Mouse (Mus musculus) embryonic facial prominence, embryonic 12.5 days (tissue): ENCODE measurements around the gene Ranbp2. TPM values are rescaled to one million over a fixed set of nuclear protein-coding genes. Genes with fewer than 3 reads are reported as not detected.

ENCODE experiments used
- ATAC-seq: fragments of 200-750 bp; cut with Nextera tagmentation; 2 replicates; pipeline ENCODE4 v1.8.0; 2017; ENCODE audit not compliant: insufficient number of reproducible peaks, insufficient read depth, low FRiP score, low TSS enrichment
- H3K27ac ChIP-seq: fragments of 300-500 bp; sonication (generic); 2 replicates; pipeline ENCODE4 v1.5.1; 2016; ENCODE audit warnings: mild to moderate bottlenecking
- H3K27me3 ChIP-seq: fragments of 300-500 bp; sonication (generic); 2 replicates; pipeline ENCODE4 v1.6.1; 2016; ENCODE audit warnings: mild to moderate bottlenecking, moderate library complexity
- H3K36me3 ChIP-seq: fragments of 300-500 bp; sonication (generic); 2 replicates; pipeline ENCODE4 v1.6.1; 2016; ENCODE audit warnings: mild to moderate bottlenecking
- H3K4me1 ChIP-seq: fragments of 300-500 bp; sonication (generic); 2 replicates; pipeline ENCODE4 v1.6.1; 2016
- H3K4me2 ChIP-seq: fragments of 300-500 bp; sonication (generic); replicated peaks from 2 replicates; pipeline ENCODE4 v1.6.1; 2016; ENCODE audit warnings: mild to moderate bottlenecking, moderate library complexity
- H3K4me3 ChIP-seq: fragments of 300-500 bp; sonication (generic); 2 replicates; pipeline ENCODE4 v1.5.1; 2016; ENCODE audit warnings: mild to moderate bottlenecking
- H3K9ac ChIP-seq: fragments of 300-500 bp; sonication (generic); 2 replicates; pipeline ENCODE4 v1.6.1; 2016; ENCODE audit warnings: mild to moderate bottlenecking, moderate library complexity
- H3K9me3 ChIP-seq: fragments of 300-500 bp; sonication (generic); 2 replicates; pipeline ENCODE4 v1.6.1; 2016; ENCODE audit warnings: mild to moderate bottlenecking, moderate library complexity
- WGBS: fragments of 180-500 bp; shearing (Covaris S2); methylation state at CpG from one replicate; pipeline ENCODE4 v1.1.7; 2016; 5-methylcytosine and 5-hydroxymethylcytosine counted together
- polyA plus RNA-seq: library from polyadenylated mRNA; unstranded; fragments of >200 nt; fragmentation: Nextera tagmentation; extraction: Ambion mirVana; gene quantifications from 2 replicates; pipeline ENCODE4 v1.2.1, GENCODE M21; 2016

Gene Ranbp2
- polyA plus RNA-seq, 1 experiment from 2014 or later = 28.6 TPM

- WGBS = 23% methylated on average over 9 of the region's 9 CpGs
- peak overlapping the region; percentile 57 for H3K9ac ChIP-seq
- peak overlapping the region; percentile 80 for H3K27ac ChIP-seq
- H3K4me2 ChIP-seq = peak overlapping the region; percentile 63
- H3K36me3 ChIP-seq = no peaks in the 10 kb centered on the region
- peak overlapping the region; percentile 98 for H3K4me3 ChIP-seq
- H3K9me3 ChIP-seq = no peaks in the 10 kb centered on the region
- no peaks in the 10 kb centered on the region for H3K27me3 ChIP-seq
- peaks cover 6% of the 10 kb centered on the region; the same call in 1 of the 2 replicates for H3K4me1 ChIP-seq
- no peak for ATAC-seq
Observed at GRCm38 (mm10) chr10:58445850-58446249, 870 bp upstream of the Ranbp2 start.

- WGBS = under 1% methylated on average over 32 of the region's 32 CpGs
- Histone ChIP-seq H3K27me3 (no peaks in the 10 kb centered on the region), H3K4me1 (peaks cover 6% of the 10 kb centered on the region; the same call in 1 of the 2 replicates), H3K9me3 (no peaks in the 10 kb centered on the region), H3K9ac (peak overlapping the region; percentile 98), H3K36me3 (0 out of 2 replicates have a peak, but pooled peaks cover 2% of the 10 kb centered on the region), H3K27ac (peak overlapping the region; percentile 94), H3K4me3 (peak overlapping the region; percentile 98), H3K4me2 (peak overlapping the region; percentile 62)
- peak; percentile 49; the same call in 1 of the 2 replicates for ATAC-seq
Observed at GRCm38 (mm10) chr10:58447280-58447781, 611 bp downstream of the Ranbp2 start.

- Histone ChIP-seq H3K4me2 (no peak overlapping the region), H3K9me3 (no peaks in the 10 kb centered on the region), H3K36me3 (peaks cover 22% of the 10 kb centered on the region), H3K27me3 (no peaks in the 10 kb centered on the region), H3K9ac (no peak overlapping the region), H3K4me3 (no peak overlapping the region), H3K27ac (no peak overlapping the region), H3K4me1 (no peaks in the 10 kb centered on the region)
- no peak for ATAC-seq
Observed at GRCm38 (mm10) chr10:58451575-58451974, 4.9 kb downstream of the Ranbp2 start.

GRCm38 (mm10) chr10:58452185-58452584 lies 5.5 kb downstream of the Ranbp2 start:
- Histone ChIP-seq H3K4me2 (no peak overlapping the region), H3K4me3 (no peak overlapping the region), H3K9ac (no peak overlapping the region), H3K27me3 (no peaks in the 10 kb centered on the region), H3K9me3 (no peaks in the 10 kb centered on the region), H3K27ac (no peak overlapping the region), H3K4me1 (no peaks in the 10 kb centered on the region), H3K36me3 (peaks cover 22% of the 10 kb centered on the region)
- 89% methylated on average over 1 of the region's 1 CpGs for WGBS
- ATAC-seq = no peak

GRCm38 (mm10) chr10:58459896-58460295 lies 13.2 kb downstream of the Ranbp2 start:
- ATAC-seq = no peak
- H3K4me1 ChIP-seq = no peaks in the 10 kb centered on the region
- H3K27ac ChIP-seq = no peak overlapping the region
- peaks cover 37% of the 10 kb centered on the region for H3K36me3 ChIP-seq
- no peak overlapping the region for H3K9ac ChIP-seq
- H3K9me3 ChIP-seq = no peaks in the 10 kb centered on the region
- no peak overlapping the region for H3K4me2 ChIP-seq
- no peak overlapping the region for H3K4me3 ChIP-seq
- 93% methylated on average over 1 of the region's 1 CpGs for WGBS
- no peaks in the 10 kb centered on the region for H3K27me3 ChIP-seq

- H3K9ac ChIP-seq = no peak overlapping the region
- WGBS = 89% methylated on average over 5 of the region's 5 CpGs
- H3K27ac ChIP-seq = no peak overlapping the region
- H3K27me3 ChIP-seq = no peaks in the 10 kb centered on the region
- H3K4me1 ChIP-seq = no peaks in the 10 kb centered on the region
- H3K4me2 ChIP-seq = no peak overlapping the region
- no peak for ATAC-seq
- no peak overlapping the region for H3K4me3 ChIP-seq
- H3K9me3 ChIP-seq = no peaks in the 10 kb centered on the region
- H3K36me3 ChIP-seq = peaks cover 51% of the 10 kb centered on the region
Observed at GRCm38 (mm10) chr10:58477086-58477755, 30.5 kb downstream of the Ranbp2 start.

- H3K9ac ChIP-seq = no peak overlapping the region
- H3K27me3 ChIP-seq = no peaks in the 10 kb centered on the region
- no peaks in the 10 kb centered on the region for H3K4me1 ChIP-seq
- no peak overlapping the region for H3K4me2 ChIP-seq
- H3K36me3 ChIP-seq = peaks cover 54% of the 10 kb centered on the region
- H3K9me3 ChIP-seq = no peaks in the 10 kb centered on the region
- WGBS = 95% methylated on average over 2 of the region's 2 CpGs
- H3K4me3 ChIP-seq = no peak overlapping the region
- no peak for ATAC-seq
- no peak overlapping the region for H3K27ac ChIP-seq
Observed at GRCm38 (mm10) chr10:58478071-58478578, 31.4 kb downstream of the Ranbp2 start.

GRCm38 (mm10) chr10:58479954-58480490 lies 33.3 kb downstream of the Ranbp2 start:
- 88% methylated on average over 4 of the region's 4 CpGs for WGBS
- Histone ChIP-seq H3K27ac (no peak overlapping the region), H3K4me1 (no peaks in the 10 kb centered on the region), H3K9me3 (no peaks in the 10 kb centered on the region), H3K9ac (no peak overlapping the region), H3K4me3 (no peak overlapping the region), H3K4me2 (no peak overlapping the region), H3K27me3 (no peaks in the 10 kb centered on the region), H3K36me3 (peaks cover 63% of the 10 kb centered on the region)
- no peak for ATAC-seq

GRCm38 (mm10) chr10:58491031-58491430 lies 44.3 kb downstream of the Ranbp2 start:
- Histone ChIP-seq H3K4me2 (no peak overlapping the region), H3K9ac (no peak overlapping the region), H3K9me3 (no peaks in the 10 kb centered on the region), H3K4me3 (no peak overlapping the region), H3K27me3 (no peaks in the 10 kb centered on the region), H3K27ac (no peak overlapping the region), H3K36me3 (peaks cover 46% of the 10 kb centered on the region), H3K4me1 (no peaks in the 10 kb centered on the region)
- 97% methylated on average over 5 of the region's 5 CpGs for WGBS
- ATAC-seq = no peak

- ATAC-seq = no peak
- H3K36me3 ChIP-seq = peaks cover 37% of the 10 kb centered on the region
- 90% methylated on average over 2 of the region's 2 CpGs for WGBS
- H3K9ac ChIP-seq = no peak overlapping the region
- no peak overlapping the region for H3K4me3 ChIP-seq
- H3K9me3 ChIP-seq = no peaks in the 10 kb centered on the region
- H3K4me1 ChIP-seq = 0 out of 2 replicates have a peak, but pooled peaks cover 3% of the 10 kb centered on the region
- H3K27me3 ChIP-seq = no peaks in the 10 kb centered on the region
- H3K4me2 ChIP-seq = no peak overlapping the region
- H3K27ac ChIP-seq = no peak overlapping the region
Observed at GRCm38 (mm10) chr10:58495637-58496036, 48.9 kb downstream of the Ranbp2 start.

- H3K4me1 ChIP-seq = 0 out of 2 replicates have a peak, but pooled peaks cover 3% of the 10 kb centered on the region
- H3K27me3 ChIP-seq = no peaks in the 10 kb centered on the region
- peaks cover 27% of the 10 kb centered on the region for H3K36me3 ChIP-seq
- no peak for ATAC-seq
- no peak overlapping the region for H3K9ac ChIP-seq
- 0 out of 2 replicates have a peak overlapping the region, but pooled peaks have one; percentile 70 for H3K4me3 ChIP-seq
- peak overlapping the region; percentile 55 for H3K4me2 ChIP-seq
- no peaks in the 10 kb centered on the region for H3K9me3 ChIP-seq
- H3K27ac ChIP-seq = peak overlapping the region; percentile 87; the same call in 1 of the 2 replicates
Observed at GRCm38 (mm10) chr10:58496732-58497131, 50.0 kb downstream of the Ranbp2 start.
